Mouse (Mus musculus): ENCODE results near the gene Sim2. TPM values are rescaled to one million over a fixed set of nuclear protein-coding genes. Genes with fewer than 3 reads are reported as not detected.

Sim2 gene
- total RNA-seq, 4 experiments from 2014 or later, result 0.06 TPM; not detected in 3

DNA sequence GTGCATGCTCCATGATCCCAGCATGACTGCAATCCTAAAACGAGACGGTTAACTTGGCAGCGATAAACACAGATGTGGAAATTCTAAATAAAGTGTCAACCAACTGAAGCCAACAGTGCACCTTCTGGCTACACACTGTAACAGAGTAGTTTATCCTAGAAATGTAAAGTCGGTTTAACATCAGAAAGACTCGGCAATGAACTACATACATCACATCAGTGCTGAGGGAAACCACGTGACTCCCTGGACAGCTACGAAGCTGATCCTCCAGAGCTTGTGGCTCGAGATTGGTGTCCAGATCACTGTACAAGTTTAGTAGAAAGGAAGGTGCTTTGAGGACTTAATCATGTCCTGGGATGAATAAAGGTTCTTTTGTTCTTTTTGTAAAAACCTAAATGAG lies 73.1 kb downstream of the Sim2 start:
- no peak for DNase-seq (ENCODE audit: low spot score)

DNA sequence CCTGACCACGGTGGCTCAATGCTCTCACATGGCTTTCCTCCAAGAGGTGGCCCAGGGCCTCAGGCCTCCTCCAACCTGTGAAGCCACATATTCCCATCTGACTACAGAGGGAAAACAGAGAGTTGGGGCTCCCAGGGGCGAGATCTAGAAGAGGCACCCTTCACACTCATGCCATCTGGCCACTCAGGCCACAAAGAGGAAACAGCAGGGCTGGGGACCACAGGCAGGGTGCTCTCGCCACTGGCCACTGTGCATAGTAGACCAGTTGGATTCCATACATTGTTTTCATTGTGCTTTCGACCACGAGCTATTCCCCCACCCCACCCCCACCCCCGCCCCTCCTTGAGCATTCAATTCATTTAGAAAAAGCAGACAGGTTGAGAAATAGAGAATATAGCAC lies 77.3 kb downstream of the Sim2 start:
- no peak for DNase-seq (ENCODE audit: low spot score)

DNA sequence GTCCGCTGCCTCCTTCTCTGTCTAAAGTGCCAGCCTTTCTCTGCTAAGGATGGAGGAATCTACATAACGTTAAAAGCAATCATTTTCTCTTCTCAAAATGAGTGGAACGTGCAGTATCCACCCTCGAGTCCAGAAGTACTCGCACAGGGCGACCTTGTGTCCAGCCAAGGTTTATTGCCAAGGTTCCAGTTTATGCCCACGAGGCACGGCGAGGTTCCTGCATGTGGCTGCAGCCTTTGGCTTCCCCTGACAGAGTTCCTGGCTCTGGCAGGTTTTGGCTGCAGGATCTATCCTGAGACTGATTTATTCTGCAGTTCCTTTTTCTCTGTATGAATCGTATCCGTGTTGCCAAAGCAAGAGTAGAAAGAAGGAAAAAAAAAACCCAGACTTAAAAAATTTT lies 78.3 kb downstream of the Sim2 start:
- no peak for DNase-seq (ENCODE audit: low spot score)

DNA sequence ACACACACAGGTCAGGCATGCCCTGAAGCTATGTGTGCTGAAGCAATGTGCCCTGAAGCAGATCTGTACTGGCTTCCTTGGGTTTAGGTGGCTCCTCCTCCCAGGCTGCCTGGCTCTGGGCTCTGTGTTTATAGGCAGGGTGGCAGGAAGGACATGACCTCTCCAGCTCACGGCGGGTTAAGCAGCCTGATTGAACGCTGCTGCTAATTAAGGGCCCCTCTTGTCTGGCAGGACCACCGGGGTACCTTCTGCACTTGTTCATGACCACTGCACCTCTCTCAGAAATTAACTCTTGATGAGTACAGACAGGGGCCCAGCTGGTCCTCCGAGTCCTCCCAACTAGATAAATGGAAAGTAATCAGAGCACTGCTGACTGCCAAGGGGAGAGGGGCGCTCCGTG lies 79.5 kb downstream of the Sim2 start:
- DNase-seq (ENCODE audit: low spot score), result no peak

DNA sequence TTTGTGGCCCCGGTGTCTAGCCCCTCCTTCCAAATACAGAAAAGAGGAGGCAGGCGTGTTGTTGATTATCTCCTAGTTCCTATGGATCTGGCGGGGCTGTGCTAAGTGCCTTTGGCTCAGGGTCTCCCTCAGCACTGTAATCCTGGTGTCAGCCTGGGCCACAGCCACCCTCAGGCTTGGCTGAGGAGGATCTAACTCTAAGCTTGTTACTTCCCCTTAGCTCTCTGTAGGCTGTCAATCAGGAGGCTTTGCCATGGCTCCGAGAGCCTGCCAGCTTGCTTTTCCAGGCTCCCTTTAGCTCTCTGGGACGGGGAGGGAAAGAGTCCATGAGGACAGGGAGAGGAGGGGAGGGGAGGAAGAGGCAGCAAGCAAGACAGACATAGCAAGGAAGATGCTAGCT lies 80.2 kb downstream of the Sim2 start:
- DNase-seq (ENCODE audit: low spot score), result no peak

DNA sequence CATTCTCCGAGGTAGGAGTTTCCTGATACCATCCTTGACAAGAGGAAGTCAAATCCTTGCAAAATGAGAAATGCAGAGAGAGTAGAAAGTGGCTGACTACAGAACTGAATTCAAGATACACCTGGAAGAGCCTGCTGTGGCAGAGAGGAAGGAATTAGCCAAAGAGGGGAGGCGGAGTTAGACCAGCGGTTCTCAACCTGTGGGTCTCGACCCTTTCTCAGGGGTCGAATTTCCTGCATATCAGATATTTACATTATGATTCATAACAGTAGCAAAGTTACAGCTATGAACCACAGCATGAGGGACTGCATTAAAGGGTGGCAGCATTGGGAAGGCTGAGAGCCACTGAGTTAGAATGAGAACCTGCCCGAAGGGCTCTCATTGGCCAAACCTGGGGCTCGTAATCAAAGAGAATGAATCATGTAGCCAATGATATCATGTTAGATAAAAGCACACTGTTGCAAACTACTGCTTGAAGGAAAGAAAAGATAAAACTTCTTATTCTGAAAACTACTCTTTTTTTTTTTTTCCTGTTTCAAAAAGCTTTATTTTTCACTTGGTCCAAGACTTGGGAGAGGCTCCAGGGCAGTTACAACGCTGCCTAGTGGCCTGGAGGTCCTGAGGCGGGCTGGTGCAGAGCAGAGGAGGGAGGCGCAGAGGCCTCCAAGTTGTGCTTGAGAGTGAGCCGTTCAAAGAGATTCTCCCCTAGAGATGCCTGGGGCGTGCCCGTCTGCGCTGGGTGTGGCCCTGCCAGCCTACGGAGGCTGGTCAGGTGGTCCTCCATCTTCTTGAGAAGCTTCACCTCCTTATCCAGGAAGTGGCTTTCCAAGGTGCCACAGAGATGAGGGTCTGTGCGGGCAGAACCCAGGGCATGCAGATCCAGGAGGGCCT lies 84.2 kb downstream of the Sim2 start:
- no peak for DNase-seq (ENCODE audit: low spot score)

DNA sequence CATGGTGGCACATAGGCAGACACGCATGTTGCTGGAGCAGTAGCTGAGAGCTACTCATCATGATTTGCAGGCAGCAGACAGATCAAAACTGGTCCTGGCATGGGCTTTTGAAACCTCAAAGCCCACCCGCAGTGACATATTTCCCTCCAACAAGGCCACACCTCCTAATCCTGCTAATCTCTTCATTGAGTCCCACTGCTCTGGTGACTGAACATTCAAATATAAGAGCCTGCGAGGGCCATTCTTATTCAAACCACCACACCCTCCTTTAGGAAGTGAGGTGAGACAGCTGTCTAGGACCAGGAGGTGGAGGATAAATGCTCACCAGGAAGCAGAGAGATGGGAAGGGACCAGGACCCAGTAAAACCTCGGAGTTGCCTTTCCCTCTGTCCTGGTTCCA lies 85.5 kb downstream of the Sim2 start:
- DNase-seq (ENCODE audit: low spot score), result no peak

DNA sequence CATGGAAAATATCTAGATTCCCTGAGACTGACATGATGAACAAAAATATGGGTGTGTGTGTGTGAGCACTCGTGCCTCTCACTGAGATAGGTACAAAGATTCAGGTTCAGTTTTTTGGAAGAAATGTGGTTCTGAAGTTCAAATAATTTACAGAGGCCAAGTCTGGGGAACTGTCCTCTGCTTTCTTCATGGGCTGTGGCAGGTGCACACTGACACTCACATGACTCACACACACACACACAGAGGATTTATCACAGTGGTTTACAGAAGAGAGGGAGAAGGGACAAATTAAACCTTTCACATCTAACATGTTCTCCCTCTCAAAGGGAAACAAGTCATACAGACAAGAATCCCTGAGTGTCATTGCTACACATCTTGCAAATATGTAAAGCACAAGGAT lies 88.6 kb downstream of the Sim2 start:
- no peak for DNase-seq (ENCODE audit: low spot score)

DNA sequence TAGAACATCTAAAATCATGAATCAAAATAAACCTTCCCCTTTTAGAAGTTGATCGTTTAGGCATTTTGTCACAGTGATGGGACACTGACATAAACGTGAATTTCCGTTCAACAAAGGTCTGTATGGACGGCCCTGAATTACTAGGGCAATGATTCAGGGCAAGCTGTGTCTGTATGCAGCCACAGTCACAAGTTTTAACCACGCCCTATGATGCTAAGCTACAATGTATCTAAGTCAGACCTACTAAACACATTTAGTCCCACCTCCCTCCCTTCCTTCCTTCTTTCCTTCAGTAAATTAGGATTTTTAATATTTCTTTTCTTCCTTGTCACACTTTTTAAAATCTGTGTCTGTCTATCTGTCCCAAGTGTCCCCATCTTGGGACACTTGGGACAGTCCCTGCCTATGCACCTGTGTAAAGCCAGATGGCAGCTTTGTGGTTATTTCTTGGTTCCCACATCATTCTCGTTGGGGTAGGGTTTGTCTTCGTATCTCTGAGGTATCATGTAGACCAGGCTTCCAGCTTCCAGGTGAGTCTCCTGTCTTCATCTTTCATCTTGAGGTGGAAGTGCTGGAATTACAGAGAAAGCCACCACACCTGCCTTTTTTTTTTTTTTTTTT lies 90.7 kb downstream of the Sim2 start:
- no peak for DNase-seq (ENCODE audit: low spot score)

Small RNAs within 50 kb of the gene (microRNA-seq; reads per million reads assigned to microRNA genes)
- gene Gm23062, result not detected

Other genes starting within 250 kb of the Sim2 start
- 1 to 10 TPM in 1 of 4 experiments, under 1 TPM in 3; 0.60 to 1.5 (median 0.75) TPM for gene Chaf1b, start 201.0 kb upstream of the Sim2 start, total RNA-seq (2022)
- gene Cldn14, start 76.1 kb upstream of the Sim2 start, total RNA-seq (2022), result not detected
- gene Hlcs, start 228.6 kb downstream of the Sim2 start, total RNA-seq (2022), result 10 to 100 TPM in 2 of 4 experiments, 1 to 10 TPM in 2; 6.1 to 10.7 (median 8.9) TPM
- gene Ripply3, start 243.5 kb downstream of the Sim2 start, total RNA-seq (2022), result 1 to 10 TPM; 4.1 to 4.5 (median 4.3) TPM

Measured in heart, adult 8-10 months (tissue).